Mouse (Mus musculus): ENCODE data around the gene Pip5k1b.

DNA sequence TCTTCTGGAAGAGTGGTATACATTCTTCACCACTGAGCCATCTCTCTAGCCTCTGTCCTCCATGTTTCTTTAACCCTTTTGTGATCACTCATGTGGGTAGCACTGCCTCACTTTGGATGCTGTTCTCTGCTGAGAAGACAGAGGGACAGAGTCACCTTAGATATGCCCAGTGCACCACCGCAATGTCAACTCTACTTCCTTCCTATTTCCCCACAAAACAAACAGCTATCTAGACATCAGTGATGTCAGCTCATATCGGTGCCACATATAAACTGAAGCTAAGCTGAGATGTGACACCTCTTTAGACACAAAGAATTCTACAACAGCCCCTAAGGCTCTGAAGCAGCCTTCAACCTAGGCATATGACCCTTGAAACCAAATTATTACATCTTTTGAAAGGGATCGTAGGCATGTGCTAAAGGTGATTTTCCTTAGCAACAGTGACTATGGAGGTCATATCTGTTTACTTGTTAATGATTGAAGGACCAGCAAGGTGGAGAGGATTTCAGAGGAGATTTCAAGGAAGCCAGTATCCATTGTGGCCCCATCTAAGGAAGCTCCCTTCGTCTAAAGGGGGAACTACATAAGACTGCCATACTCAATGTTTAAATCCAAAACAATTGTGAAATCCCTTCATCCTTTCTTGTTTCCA is 26.6 kb downstream of the Pip5k1b start:
- TF ChIP-seq CTCF (IDR thresholded peaks at IDR 0.05; ENCODE audit: control insufficient read depth, insufficient read depth, low read length) (0 out of 2 replicates have a peak, but pooled peaks have one; percentile 11), POLR2A (IDR thresholded peaks at IDR 0.05; ENCODE audit: borderline replicate concordance, control insufficient read depth, low read depth, low read length) (no peak)

All from bone marrow, adult 2 months (tissue).